Mouse (Mus musculus) left cerebral cortex, adult 18-20 months (tissue): ENCODE data around the gene Awat1. TPM values are rescaled to one million over a fixed set of nuclear protein-coding genes. Genes with fewer than 3 reads are reported as not detected.

Source experiments
- DNase-seq, 2 experiments: peaks; one replicate each; pipeline ENCODE4 v3.0.0; 2021 to 2022; ENCODE audit warnings: low spot score in 2 of 2, mixed read lengths in 1 of 2
- long read RNA-seq, 2 experiments: library from polyadenylated mRNA; stranded (forward); transcript quantifications; one replicate each; pipeline ENCODE4 v2.0.0; 2021
- total RNA-seq, 2 experiments: library from RNA; stranded (reverse); gene quantifications; 2 replicates each; pipeline ENCODE4 v1.2.3; 2021

Gene Awat1
- not detected for total RNA-seq
- long read RNA-seq, experiment 1, result 0 reads
- long read RNA-seq, experiment 2, result 0 reads

DNA sequence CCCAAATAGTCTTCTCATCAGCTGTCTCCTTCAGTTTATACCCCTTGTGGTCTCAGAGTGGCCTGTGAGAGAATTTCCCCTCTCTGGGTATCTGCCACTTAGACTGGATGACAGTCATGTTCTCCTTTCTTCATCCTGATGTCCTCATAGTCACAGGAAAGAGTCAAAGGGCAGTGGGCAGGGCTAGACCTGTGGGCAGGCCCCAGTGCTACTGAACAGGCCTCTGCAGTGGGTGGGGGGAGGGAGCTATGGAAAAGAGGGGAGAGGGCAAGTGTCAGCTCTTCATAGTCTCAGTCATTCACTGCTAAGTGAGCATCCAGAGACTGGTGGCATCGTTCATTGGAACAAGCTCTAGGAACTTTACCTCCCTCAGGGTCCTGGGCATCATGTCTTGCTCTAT lies at the start of gene Awat1:
TSS of gene Awat1 (plus strand) at position 301 of the 400 bp plus-strand sequence.
- DNase-seq, result no peak

DNA sequence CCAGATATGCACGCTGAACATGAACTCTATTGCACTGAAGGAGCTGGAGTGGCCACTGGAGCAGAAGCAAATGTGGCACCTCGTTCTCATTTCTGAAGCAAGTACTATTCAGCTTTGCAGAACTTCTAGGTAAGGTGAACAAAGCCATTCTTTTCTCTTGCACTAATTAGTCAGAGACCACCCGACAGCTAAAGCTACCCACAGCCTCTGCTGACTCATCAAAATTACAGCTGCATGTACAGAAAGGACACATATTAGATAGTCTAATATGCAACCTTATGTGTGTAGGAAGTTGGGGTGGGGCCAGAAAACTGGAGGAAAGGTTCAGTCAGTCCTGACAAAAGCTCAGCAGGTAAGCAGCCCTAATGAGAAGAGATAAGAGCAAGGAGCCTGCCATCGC lies 47.6 kb upstream of the Awat1 start, which contains the start of gene Dgat2l6:
TSS of gene Dgat2l6 (plus strand) at position 368 of the 400 bp plus-strand sequence.
- DNase-seq, result no peak

DNA sequence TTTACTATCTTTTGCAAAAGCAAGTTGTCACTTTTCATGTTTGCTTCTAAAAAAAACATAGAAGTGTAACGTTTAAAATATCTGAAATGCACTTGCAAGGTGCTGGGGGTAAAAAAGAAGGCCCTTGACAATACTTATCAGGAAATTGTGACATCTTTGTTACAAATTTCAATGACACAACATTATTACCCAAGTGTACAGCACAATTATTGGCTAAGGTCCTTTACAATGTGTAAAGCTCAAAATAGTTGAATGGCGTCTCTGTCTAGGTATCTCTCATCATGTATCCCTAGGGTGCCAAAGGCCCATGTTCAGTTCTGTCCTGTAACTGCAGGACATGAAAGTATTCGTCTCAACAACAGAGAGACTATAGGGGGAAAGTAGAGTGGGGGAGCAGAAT lies 16.0 kb upstream of the Awat1 start:
- no peak for DNase-seq

DNA sequence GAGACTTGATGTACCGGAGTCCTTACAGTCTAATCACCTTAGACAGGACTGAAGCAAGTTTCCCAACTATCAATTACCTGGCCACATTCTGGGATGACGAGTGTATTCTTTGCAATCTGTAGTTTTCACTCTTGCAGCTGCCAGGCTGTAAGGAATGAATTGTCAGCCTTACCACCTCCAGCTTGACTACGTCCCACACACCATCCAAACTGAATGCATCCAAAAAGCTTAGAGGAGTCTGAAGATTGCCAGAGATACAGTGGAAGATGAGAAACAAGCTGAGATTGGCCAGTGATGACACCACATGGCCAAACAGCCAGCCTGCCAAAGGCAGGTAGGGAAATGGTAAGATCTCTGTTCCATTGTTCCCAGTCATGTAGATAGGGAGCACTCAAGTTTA lies 6.4 kb upstream of the Awat1 start:
- peak; percentile 1 to 3 for DNase-seq

- DNase-seq, result no peak
Measured at GRCm38 (mm10) chrX:100594791-100595190, 22.7 kb downstream of the Awat1 start, which contains the start of gene P2ry4. Gene P2ry4 (minus strand): TSS chrX:100594869.

- DNase-seq, result peak; percentile 57 to 60
Measured at GRCm38 (mm10) chrX:100597439-100597838, 25.4 kb downstream of the Awat1 start.

GRCm38 (mm10) chrX:100599755-100600154 lies 27.7 kb downstream of the Awat1 start:
- peak; percentile 5 to 24 for DNase-seq

DNA sequence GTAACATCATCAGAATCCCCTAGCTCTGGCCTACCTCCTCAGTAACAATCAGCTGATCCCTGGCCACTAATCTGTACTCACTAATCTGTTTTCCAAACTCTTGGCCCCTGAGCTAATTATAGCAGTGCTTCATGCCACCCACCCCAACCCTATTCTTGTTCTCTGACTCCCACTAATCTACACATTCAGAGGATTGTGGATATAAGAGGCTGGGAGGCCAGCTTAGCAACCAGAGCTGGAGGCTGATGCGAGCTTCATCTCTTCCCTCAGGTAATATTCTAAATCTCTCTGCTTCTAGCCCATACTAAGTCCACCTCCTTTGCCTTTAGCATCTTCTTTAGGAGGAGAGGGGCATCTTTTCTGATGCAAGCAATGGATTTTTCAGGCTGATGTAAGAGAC lies 33.3 kb downstream of the Awat1 start, which contains the start of gene Arr3:
TSS of gene Arr3 (plus strand) at position 184 of the 400 bp plus-strand sequence.
- no peak for DNase-seq

DNA sequence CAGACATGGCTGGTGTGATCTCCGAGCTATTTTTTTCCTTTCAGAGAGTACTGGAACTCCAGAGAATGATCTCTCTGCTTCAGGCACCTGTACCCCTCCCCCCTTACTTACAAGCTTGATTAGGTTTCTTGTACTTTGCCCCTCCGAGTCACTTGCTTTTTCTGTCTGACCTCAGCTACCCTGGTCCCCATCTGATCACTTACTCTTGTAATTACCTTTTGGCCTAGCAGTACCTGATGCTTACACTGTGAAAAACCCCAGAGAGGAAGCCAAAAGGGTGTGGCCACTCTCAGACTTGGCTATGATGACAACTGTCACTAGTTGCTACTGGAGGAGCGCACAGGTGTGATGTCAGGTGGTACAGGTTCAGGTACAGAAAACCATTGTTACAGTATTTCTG lies 46.4 kb downstream of the Awat1 start:
- no peak for DNase-seq

DNA sequence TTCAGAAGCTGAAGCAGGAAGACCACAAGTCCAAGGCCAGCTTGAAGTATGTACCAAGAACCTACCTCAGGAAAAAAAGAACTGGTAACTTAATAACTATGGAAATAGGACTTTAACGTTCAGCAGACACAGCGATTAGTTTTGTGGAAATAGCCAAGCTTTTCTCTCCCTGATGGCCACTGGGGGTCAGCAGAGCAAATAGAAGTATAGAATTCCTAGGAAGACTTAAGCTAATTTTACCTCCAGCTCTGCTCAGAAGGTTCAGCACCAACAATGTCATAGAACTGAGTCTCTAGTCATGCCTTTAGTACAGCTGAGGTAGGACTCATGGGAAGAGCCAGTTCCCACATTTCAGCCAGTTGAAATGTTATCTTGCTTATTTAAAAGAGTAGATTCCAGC lies 49.3 kb downstream of the Awat1 start:
- DNase-seq, result no peak

DNA sequence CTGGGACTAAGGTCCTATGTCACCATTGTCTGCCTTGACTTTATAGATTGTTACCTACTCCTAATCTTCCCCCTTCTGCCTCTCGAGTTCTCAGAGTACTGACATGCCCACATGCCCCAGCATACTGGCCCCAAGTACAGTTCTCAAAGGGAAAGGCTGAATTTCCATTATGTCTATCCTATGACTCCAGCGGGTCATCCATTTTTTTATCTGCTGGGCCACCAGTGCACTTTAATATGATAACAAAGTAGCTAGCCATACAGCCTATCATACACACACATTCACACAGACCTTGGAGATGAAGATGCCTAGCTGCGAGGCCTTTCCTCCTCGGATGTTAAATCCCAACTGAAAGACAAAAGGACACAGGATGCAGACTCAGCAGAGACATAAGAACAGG lies 52.2 kb downstream of the Awat1 start:
- DNase-seq, result no peak

DNA sequence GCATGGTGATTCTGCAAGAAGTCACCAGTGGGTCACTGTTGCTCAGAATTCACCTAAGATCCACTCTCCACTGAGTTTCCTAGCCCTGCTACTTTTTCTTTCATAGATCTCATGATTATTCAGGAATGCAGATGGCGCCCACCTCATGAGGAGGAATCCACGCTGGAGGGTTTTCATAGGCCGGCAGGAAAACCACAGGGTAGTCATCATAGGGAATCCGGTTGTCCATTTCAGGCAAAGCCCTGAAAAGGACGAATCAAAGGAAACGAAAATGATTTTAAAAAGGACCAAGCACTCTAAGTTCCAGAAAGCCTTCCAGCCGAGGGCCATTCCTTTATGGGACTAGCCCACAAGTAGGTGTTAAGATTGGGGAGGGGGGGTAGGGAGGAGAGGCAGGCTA lies 53.1 kb downstream of the Awat1 start:
- DNase-seq, result no peak

GRCm38 (mm10) chrX:100625546-100625801 lies 53.4 kb downstream of the Awat1 start, which contains the start of gene Kif4:
Gene Kif4 (plus strand): TSS chrX:100625737.
- no peak for DNase-seq

- DNase-seq, result peak; percentile 81 to 87
Measured at GRCm38 (mm10) chrX:100625802-100626793, 54.0 kb downstream of the Awat1 start, which contains the start of gene Pdzd11. Gene Pdzd11 (minus strand): TSS chrX:100626568.

Other genes starting within 250 kb of the Awat1 start
- not detected for gene Otud6a, start 143.2 kb upstream of the Awat1 start, total RNA-seq
- gene Awat2, start 129.5 kb upstream of the Awat1 start, total RNA-seq, result under 1 TPM in 1 of 2 experiments, not detected in 1; 0.21 TPM
- gene Igbp1, start 78.0 kb upstream of the Awat1 start, total RNA-seq, result 10 to 100 TPM; 39.4 to 41.8 TPM
- under 1 TPM; 0.49 to 0.74 TPM for gene Dgat2l6, start 47.4 kb upstream of the Awat1 start, total RNA-seq
- not detected for gene P2ry4, start 22.6 kb downstream of the Awat1 start, total RNA-seq
- 1 to 10 TPM; 1.4 to 1.5 TPM for gene Arr3, start 33.2 kb downstream of the Awat1 start, total RNA-seq
- gene Kif4, start 53.5 kb downstream of the Awat1 start, total RNA-seq, result 1 to 10 TPM in 1 of 2 experiments, under 1 TPM in 1; 0.89 to 1.0 TPM
- gene Pdzd11, start 54.3 kb downstream of the Awat1 start, total RNA-seq, result 10 to 100 TPM; 40.1 to 42.9 TPM
- gene Gdpd2, start 157.6 kb downstream of the Awat1 start, total RNA-seq, result 1 to 10 TPM; 6.9 to 7.2 TPM
- 100 to 1,000 TPM; 136 to 140 TPM for gene Dlg3, start 195.5 kb downstream of the Awat1 start, total RNA-seq